Mouse (Mus musculus): ENCODE data around the gene Slc43a1. TPM values are rescaled to one million over a fixed set of nuclear protein-coding genes. Genes with fewer than 3 reads are reported as not detected.
"Not testable (repeated sequence)": the region's sequence is repeated elsewhere in the genome, so short reads cannot be mapped to it uniquely, and the experiment has no call there.

Gene Slc43a1
- polyA plus RNA-seq, 1 experiment from 2014 or later, result 153 TPM

DNA sequence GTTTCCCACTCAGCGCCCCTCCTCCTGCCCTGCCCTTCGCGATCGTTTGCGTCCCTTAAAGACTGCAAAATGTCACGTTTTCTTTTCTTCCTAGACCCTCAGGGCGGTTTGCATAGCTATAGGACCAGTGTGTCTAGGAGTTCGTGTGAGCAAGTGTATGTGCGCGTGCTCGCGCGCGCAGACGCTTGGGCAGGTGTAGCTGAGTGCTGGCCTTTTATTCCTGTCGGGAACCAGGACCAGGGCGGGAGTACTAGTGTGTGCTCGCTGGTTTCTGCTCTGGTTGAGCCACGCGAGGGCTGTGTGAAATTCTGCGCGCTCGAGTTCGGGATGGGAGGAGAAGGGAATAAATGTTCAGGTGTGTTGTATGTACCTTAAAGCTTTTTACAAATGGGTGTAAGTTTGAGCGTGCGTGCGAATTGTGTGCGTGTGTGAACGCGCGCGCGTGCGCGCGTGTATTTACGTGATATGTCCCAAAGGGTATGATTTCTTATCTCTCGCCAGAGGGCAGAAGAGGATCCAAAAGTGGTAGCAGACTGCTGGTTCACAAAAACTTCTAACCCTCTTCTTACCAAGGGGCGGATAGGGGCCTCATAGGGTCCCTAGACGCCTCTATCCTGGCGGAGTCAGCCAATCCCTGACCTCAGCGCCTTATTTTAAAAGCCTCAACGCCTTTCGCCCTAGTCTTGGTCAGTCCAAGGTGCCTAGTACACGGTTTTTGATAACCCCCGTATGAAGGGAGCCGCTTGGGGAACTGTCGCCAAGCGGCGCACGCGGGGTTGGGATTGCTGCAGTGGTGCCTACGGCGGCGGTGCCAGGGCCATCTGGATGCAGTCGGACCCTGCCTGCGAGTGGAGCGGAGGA, 49.0 kb downstream of the Slc43a1 start:
- Histone ChIP-seq H3K9me3 (replicated peaks) (no peaks in the 10 kb centered on the region), H3K4me2 (peak overlapping the region; percentile 65), H3K27me3 (replicated peaks) (peaks cover 100% of the 10 kb centered on the region), H3K27ac (no peak overlapping the region), H3K4me1 (peaks cover 50% of the 10 kb centered on the region), H3K9ac (no peak overlapping the region), H3K36me3 (no peaks in the 10 kb centered on the region), H3K4me3 (peak overlapping the region; percentile 43)
- no peak for ATAC-seq
- 1% methylated on average over 58 of the region's 58 CpGs for WGBS (ENCODE audit: insufficient replicate concordance)

DNA sequence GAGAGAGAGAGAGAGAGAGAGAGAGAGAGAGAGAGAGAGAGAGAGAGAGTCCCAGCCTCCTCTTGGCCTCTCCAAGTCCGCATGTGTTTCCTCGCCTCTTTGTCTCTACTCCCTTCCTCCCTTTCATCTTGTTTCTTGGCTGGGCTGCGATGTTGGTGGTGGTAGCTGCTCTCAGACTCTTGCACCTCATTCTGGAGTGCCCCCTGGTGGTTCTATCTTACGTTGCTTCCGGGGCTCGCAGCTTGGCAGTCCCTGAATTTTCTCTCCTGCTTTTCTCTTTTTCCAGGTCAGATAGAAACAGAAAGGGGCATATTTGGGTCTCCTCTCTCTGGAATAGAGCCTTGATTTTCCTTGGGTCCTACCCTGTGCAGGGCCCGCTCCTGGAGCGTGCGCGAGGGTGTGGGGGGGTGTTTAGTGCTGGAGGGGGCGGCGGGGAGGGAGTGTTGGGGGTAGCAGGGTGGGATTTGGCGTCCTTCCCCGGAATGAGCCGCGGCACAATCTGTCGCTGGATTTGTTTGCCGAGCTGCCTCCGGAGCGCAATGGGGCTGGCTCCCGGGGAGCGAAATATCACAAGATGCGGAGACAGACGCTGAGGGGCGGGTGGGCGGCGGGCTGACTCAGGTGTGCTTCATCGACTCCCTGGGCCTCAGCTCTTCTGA, 50.1 kb downstream of the Slc43a1 start:
- Histone ChIP-seq H3K9ac (no peak overlapping the region), H3K9me3 (replicated peaks) (no peaks in the 10 kb centered on the region), H3K27ac (no peak overlapping the region), H3K4me1 (peaks cover 39% of the 10 kb centered on the region), H3K27me3 (replicated peaks) (peaks cover 99% of the 10 kb centered on the region), H3K4me2 (peak overlapping the region; percentile 65), H3K36me3 (no peaks in the 10 kb centered on the region), H3K4me3 (peak overlapping the region; percentile 43)
- no peak for ATAC-seq
- 4% methylated on average over 28 of the region's 28 CpGs for WGBS (ENCODE audit: insufficient replicate concordance)

- peaks cover 98% of the 10 kb centered on the region for H3K27me3 ChIP-seq (replicated peaks)
- no peaks in the 10 kb centered on the region for H3K9me3 ChIP-seq (replicated peaks)
- H3K4me2 ChIP-seq, result peak overlapping the region; percentile 65
- H3K27ac ChIP-seq, result no peak overlapping the region
- H3K4me3 ChIP-seq, result no peak overlapping the region
- WGBS (ENCODE audit: insufficient replicate concordance), result 14% methylated on average over 14 of the region's 14 CpGs
- peaks cover 39% of the 10 kb centered on the region for H3K4me1 ChIP-seq
- no peak; the same call in 1 of the 2 replicates for ATAC-seq
- no peaks in the 10 kb centered on the region for H3K36me3 ChIP-seq
- H3K9ac ChIP-seq, result no peak overlapping the region
Measured at GRCm38 (mm10) chr2:84889316-84890044, 50.8 kb downstream of the Slc43a1 start.

DNA sequence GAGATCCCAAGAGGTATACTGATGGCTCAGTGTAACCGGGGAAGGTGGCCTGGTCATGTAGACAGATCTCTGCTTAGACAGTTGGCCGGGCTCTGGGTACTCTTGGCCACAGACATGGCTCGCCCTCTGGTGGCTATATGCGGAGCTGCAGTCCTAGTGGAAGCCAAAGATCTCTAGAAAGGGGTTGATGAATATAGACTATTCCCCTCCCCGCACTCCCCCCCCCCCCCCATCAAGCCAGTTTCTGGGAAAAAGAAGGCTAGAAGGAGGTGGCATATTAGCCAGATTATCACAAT, 51.3 kb downstream of the Slc43a1 start:
- Histone ChIP-seq H3K36me3 (no peaks in the 10 kb centered on the region), H3K9me3 (replicated peaks) (no peaks in the 10 kb centered on the region), H3K4me3 (no peak overlapping the region), H3K27me3 (replicated peaks) (peaks cover 98% of the 10 kb centered on the region), H3K4me1 (peaks cover 39% of the 10 kb centered on the region), H3K4me2 (no peak overlapping the region), H3K9ac (no peak overlapping the region), H3K27ac (no peak overlapping the region)
- peak; percentile 65 for ATAC-seq
- under 1% methylated on average over 5 of the region's 5 CpGs for WGBS (ENCODE audit: insufficient replicate concordance)

GRCm38 (mm10) chr2:84893359-84893758, 54.7 kb downstream of the Slc43a1 start:
- peaks cover 14% of the 10 kb centered on the region for H3K4me1 ChIP-seq
- H3K9me3 ChIP-seq (replicated peaks), result no peaks in the 10 kb centered on the region
- H3K36me3 ChIP-seq, result no peaks in the 10 kb centered on the region
- H3K27me3 ChIP-seq (replicated peaks), result peaks cover 69% of the 10 kb centered on the region
- H3K9ac ChIP-seq, result no peak overlapping the region
- no peak overlapping the region for H3K4me2 ChIP-seq
- no peak overlapping the region for H3K4me3 ChIP-seq
- 44% methylated on average over 6 of the region's 6 CpGs for WGBS (ENCODE audit: insufficient replicate concordance)
- H3K27ac ChIP-seq, result no peak overlapping the region
- ATAC-seq, result no peak

DNA sequence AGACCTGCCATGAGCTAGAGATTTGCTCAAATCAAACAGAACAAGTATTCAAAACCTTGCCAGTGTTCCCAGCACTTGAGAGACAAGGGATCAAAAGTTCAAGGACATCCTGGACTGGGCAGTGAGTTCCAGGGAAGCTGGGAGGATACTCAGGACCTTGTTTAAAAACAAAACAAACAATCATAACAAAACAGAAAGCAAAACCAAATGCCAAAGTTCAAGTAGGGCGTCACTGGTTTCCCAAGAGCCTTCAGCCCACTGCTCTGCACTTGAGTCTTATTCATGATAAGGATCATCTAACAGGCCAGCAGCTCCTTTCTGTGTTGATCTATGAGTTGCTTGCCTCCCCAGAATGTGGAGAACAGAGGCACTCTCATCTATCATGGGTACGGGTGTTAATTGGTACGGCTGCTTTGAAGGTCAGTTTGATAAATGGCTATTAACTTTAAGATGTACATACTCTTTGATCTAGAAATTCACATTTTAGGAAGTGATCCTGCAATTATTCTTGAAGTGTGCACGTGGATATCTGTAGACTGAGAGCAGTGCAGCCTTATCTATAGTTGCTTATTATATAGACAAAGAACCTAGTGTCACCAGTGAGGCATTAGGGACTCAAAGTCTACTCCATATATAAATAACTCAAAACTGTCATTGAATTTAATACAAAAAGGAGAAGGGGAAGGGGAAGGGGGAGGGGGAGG, 57.0 kb downstream of the Slc43a1 start:
- Histone ChIP-seq H3K9me3 (replicated peaks) (no peaks in the 10 kb centered on the region), H3K9ac (no peak overlapping the region), H3K4me1 (no peaks in the 10 kb centered on the region), H3K4me2 (no peak overlapping the region), H3K4me3 (no peak overlapping the region), H3K36me3 (no peaks in the 10 kb centered on the region), H3K27ac (no peak overlapping the region), H3K27me3 (replicated peaks) (peaks cover 46% of the 10 kb centered on the region)
- WGBS (ENCODE audit: insufficient replicate concordance), result 49% methylated on average over 4 of the region's 4 CpGs
- no peak for ATAC-seq

DNA sequence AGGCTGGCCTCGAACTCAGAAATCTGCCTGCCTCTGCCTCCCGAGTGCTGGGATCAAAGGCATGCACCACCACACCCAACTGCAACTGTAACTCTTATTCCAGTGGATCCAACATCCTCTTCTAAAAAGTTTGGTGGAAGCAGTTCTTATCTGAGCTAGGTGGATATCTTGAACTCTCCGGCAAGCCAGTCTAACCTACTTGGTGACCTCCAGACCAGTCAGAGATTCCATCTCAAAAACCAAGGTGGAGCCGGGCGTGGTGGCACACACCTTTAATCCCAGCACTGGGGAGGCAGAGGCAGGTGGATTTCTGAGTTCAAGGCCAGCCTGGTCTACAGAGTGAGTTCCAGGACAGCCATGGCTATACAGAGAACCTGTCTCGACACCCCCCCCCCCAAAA, 58.0 kb downstream of the Slc43a1 start:
- H3K4me2 ChIP-seq; ATAC-seq; H3K9ac ChIP-seq; H3K4me1 ChIP-seq; H3K4me3 ChIP-seq; H3K36me3 ChIP-seq; H3K27ac ChIP-seq; H3K9me3 ChIP-seq (replicated peaks): not testable (repeated sequence)
- H3K27me3 ChIP-seq (replicated peaks), result peaks cover 36% of the 10 kb centered on the region
- WGBS (ENCODE audit: insufficient replicate concordance), result 70% methylated on average over 6 of the region's 6 CpGs

GRCm38 (mm10) chr2:84912722-84913121, 74.1 kb downstream of the Slc43a1 start:
- Histone ChIP-seq H3K4me2 (no peak overlapping the region), H3K9ac (no peak overlapping the region), H3K27ac (no peak overlapping the region), H3K27me3 (replicated peaks) (no peaks in the 10 kb centered on the region), H3K4me3 (no peak overlapping the region), H3K9me3 (replicated peaks) (no peaks in the 10 kb centered on the region), H3K36me3 (no peaks in the 10 kb centered on the region), H3K4me1 (peaks cover 5% of the 10 kb centered on the region)
- WGBS (ENCODE audit: insufficient replicate concordance), result 65% methylated on average over 3 of the region's 3 CpGs
- ATAC-seq, result no peak

Other genes starting within 250 kb of the Slc43a1 start
- 18.6 and 20.5 TPM in 2 replicates for gene Ctnnd1, start 188.1 kb upstream of the Slc43a1 start, polyA plus RNA-seq (2016; fragmentation: Nextera tagmentation; extraction: Ambion mirVana)
- gene Btbd18, start 179.8 kb upstream of the Slc43a1 start, polyA plus RNA-seq (2016; fragmentation: Nextera tagmentation; extraction: Ambion mirVana), result 0.04 and 0.10 TPM in 2 replicates
- gene Selenoh, start 168.1 kb upstream of the Slc43a1 start, polyA plus RNA-seq (2016; fragmentation: Nextera tagmentation; extraction: Ambion mirVana), result 163 and 165 TPM in 2 replicates
- not detected in 2 replicates for gene Gm28635, start 160.8 kb upstream of the Slc43a1 start, polyA plus RNA-seq (2016; fragmentation: Nextera tagmentation; extraction: Ambion mirVana)
- 27.2 and 28.1 TPM in 2 replicates for gene Med19, start 160.4 kb upstream of the Slc43a1 start, polyA plus RNA-seq (2016; fragmentation: Nextera tagmentation; extraction: Ambion mirVana)
- 86.3 and 88.8 TPM in 2 replicates for gene Tmx2, start 159.7 kb upstream of the Slc43a1 start, polyA plus RNA-seq (2016; fragmentation: Nextera tagmentation; extraction: Ambion mirVana)
- gene Zdhhc5, start 123.7 kb upstream of the Slc43a1 start, polyA plus RNA-seq (2016; fragmentation: Nextera tagmentation; extraction: Ambion mirVana), result 28.1 and 29.3 TPM in 2 replicates
- 57.2 and 59.8 TPM in 2 replicates for gene Clp1, start 111.5 kb upstream of the Slc43a1 start, polyA plus RNA-seq (2016; fragmentation: Nextera tagmentation; extraction: Ambion mirVana)
- gene Ypel4, start 104.8 kb upstream of the Slc43a1 start, polyA plus RNA-seq (2016; fragmentation: Nextera tagmentation; extraction: Ambion mirVana), result 49.8 and 52.1 TPM in 2 replicates
- 3.8 and 3.9 TPM in 2 replicates for gene Gm19426, start 95.2 kb upstream of the Slc43a1 start, polyA plus RNA-seq (2016; fragmentation: Nextera tagmentation; extraction: Ambion mirVana)
- gene Serping1, start 63.4 kb upstream of the Slc43a1 start, polyA plus RNA-seq (2016; fragmentation: Nextera tagmentation; extraction: Ambion mirVana), result 30.8 and 32.3 TPM in 2 replicates
- 293 and 321 TPM in 2 replicates for gene Ube2l6, start 40.0 kb upstream of the Slc43a1 start, polyA plus RNA-seq (2016; fragmentation: Nextera tagmentation; extraction: Ambion mirVana)
- gene Smtnl1, start 16.2 kb upstream of the Slc43a1 start, polyA plus RNA-seq (2016; fragmentation: Nextera tagmentation; extraction: Ambion mirVana), result 0.29 and 0.43 TPM in 2 replicates
- 50.9 and 54.3 TPM in 2 replicates for gene Timm10, start 11.9 kb upstream of the Slc43a1 start, polyA plus RNA-seq (2016; fragmentation: Nextera tagmentation; extraction: Ambion mirVana)
- gene Rtn4rl2, start 47.9 kb downstream of the Slc43a1 start, polyA plus RNA-seq (2016; fragmentation: Nextera tagmentation; extraction: Ambion mirVana), result 0.29 and 0.31 TPM in 2 replicates
- gene Slc43a3, start 97.7 kb downstream of the Slc43a1 start, polyA plus RNA-seq (2016; fragmentation: Nextera tagmentation; extraction: Ambion mirVana), result 127 and 128 TPM in 2 replicates
- gene Prg2, start 141.6 kb downstream of the Slc43a1 start, polyA plus RNA-seq (2016; fragmentation: Nextera tagmentation; extraction: Ambion mirVana), result 27.7 and 79.1 TPM in 2 replicates
- gene Prg3, start 149.4 kb downstream of the Slc43a1 start, polyA plus RNA-seq (2016; fragmentation: Nextera tagmentation; extraction: Ambion mirVana), result 3.1 and 7.1 TPM in 2 replicates
- 228 and 230 TPM in 2 replicates for gene Ssrp1, start 198.4 kb downstream of the Slc43a1 start, polyA plus RNA-seq (2016; fragmentation: Nextera tagmentation; extraction: Ambion mirVana)
- 0.30 and 0.61 TPM in 2 replicates for gene P2rx3, start 198.6 kb downstream of the Slc43a1 start, polyA plus RNA-seq (2016; fragmentation: Nextera tagmentation; extraction: Ambion mirVana)
- gene Tnks1bp1, start 209.2 kb downstream of the Slc43a1 start, polyA plus RNA-seq (2016; fragmentation: Nextera tagmentation; extraction: Ambion mirVana), result 7.9 and 8.7 TPM in 2 replicates